Comparison of ENCODE assay signal across 8 mouse cellular contexts in genomic region chr7:80666198-80666915, GRCm38 (mm10). TPM values are rescaled to one million over a fixed set of nuclear protein-coding genes. Genes with fewer than 3 reads are reported as not detected.
DNase-seq lines count a peak whose midpoint lies in the region; ATAC-seq and TF ChIP-seq lines count a peak whose summit lies in the region.

No protein-coding gene starts in this region.

- peak overlapping the region; percentile 71 for H3K27ac ChIP-seq in intestine, embryonic 15.5 days
- peak overlapping the region; percentile 61 for H3K27ac ChIP-seq in liver, postnatal 0 days (ENCODE audit: low read depth)
- no peak overlapping the region for H3K27ac ChIP-seq in forebrain, embryonic 14.5 days (ENCODE audit: low read depth, low read length)
- no peak overlapping the region for H3K27ac ChIP-seq in midbrain, embryonic 13.5 days

- DNase-seq in embryo, embryonic 10.5 days (ENCODE audit: low spot score): peak; percentile 53
- no peak for DNase-seq in liver, postnatal 0 days
- DNase-seq in right cerebral cortex, adult 2 months (ENCODE audit: low spot score in 2 of 2): no peak
- DNase-seq in forebrain, embryonic 14.5 days (ENCODE audit: low spot score): no peak
- DNase-seq in adrenal gland, adult 8-10 months: no peak

- no peak for TF ChIP-seq CTCF in C2C12 (IDR thresholded peaks at IDR 0.05; ENCODE audit: control insufficient read depth, insufficient read depth, insufficient read length)
- TF ChIP-seq CTCF in liver, postnatal 0 days (IDR thresholded peaks at IDR 0.05; ENCODE audit: low read depth): no peak

- no peaks in the 10 kb centered on the region for H3K9me3 ChIP-seq in intestine, embryonic 15.5 days
- H3K9me3 ChIP-seq in liver, postnatal 0 days (ENCODE audit: low read length): no peaks in the 10 kb centered on the region
- no peaks in the 10 kb centered on the region for H3K9me3 ChIP-seq in forebrain, embryonic 14.5 days (replicated peaks; ENCODE audit: control insufficient read depth, low read length)
- H3K9me3 ChIP-seq in midbrain, embryonic 13.5 days: no peaks in the 10 kb centered on the region

- ATAC-seq in intestine, embryonic 15.5 days: peak; percentile 77
- ATAC-seq in liver, postnatal 0 days: no peak
- ATAC-seq in forebrain, embryonic 14.5 days: no peak
- no peak for ATAC-seq in midbrain, embryonic 13.5 days

- peaks cover 16% of the 10 kb centered on the region for H3K4me1 ChIP-seq in intestine, embryonic 15.5 days (replicated peaks)
- H3K4me1 ChIP-seq in liver, postnatal 0 days (ENCODE audit: insufficient read depth): peaks cover 21% of the 10 kb centered on the region
- no peaks in the 10 kb centered on the region; the same call in 1 of the 2 replicates for H3K4me1 ChIP-seq in forebrain, embryonic 14.5 days (ENCODE audit: control insufficient read depth, insufficient read depth, low read length)
- H3K4me1 ChIP-seq in midbrain, embryonic 13.5 days (replicated peaks): no peaks in the 10 kb centered on the region

- no peak overlapping the region for H3ac ChIP-seq in C2C12 (ENCODE audit: control insufficient read depth, insufficient read length, low read depth)

- no peak for TF ChIP-seq EP300 in liver, postnatal 0 days (IDR thresholded peaks at IDR 0.05; ENCODE audit: low read depth)

- no peaks in the 10 kb centered on the region for H3K36me3 ChIP-seq in C2C12 (ENCODE audit: control insufficient read depth, insufficient read depth)
- H3K36me3 ChIP-seq in intestine, embryonic 15.5 days: no peaks in the 10 kb centered on the region
- 0 out of 2 replicates have a peak, but pooled peaks cover 2% of the 10 kb centered on the region for H3K36me3 ChIP-seq in liver, postnatal 0 days (replicated peaks; ENCODE audit: insufficient read depth, low read length)
- no peaks in the 10 kb centered on the region for H3K36me3 ChIP-seq in forebrain, embryonic 14.5 days (ENCODE audit: control insufficient read depth, insufficient read depth, low read length)
- H3K36me3 ChIP-seq in midbrain, embryonic 13.5 days: no peaks in the 10 kb centered on the region

- H3K27me3 ChIP-seq in C2C12 (ENCODE audit: control insufficient read depth, insufficient read depth, insufficient read length): no peaks in the 10 kb centered on the region
- no peaks in the 10 kb centered on the region for H3K27me3 ChIP-seq in intestine, embryonic 15.5 days (replicated peaks)
- no peaks in the 10 kb centered on the region for H3K27me3 ChIP-seq in liver, postnatal 0 days (ENCODE audit: insufficient read depth, low read length)
- H3K27me3 ChIP-seq in forebrain, embryonic 14.5 days (replicated peaks; ENCODE audit: control insufficient read depth, insufficient read depth, low read length): no peaks in the 10 kb centered on the region
- H3K27me3 ChIP-seq in midbrain, embryonic 13.5 days: no peaks in the 10 kb centered on the region

- H3K79me3 ChIP-seq in C2C12 (ENCODE audit: low read depth): peaks cover 11% of the 10 kb centered on the region

- WGBS in intestine, embryonic 15.5 days: 39% methylated on average over 10 of the region's 10 CpGs
- WGBS in liver, postnatal 0 days (ENCODE audit: insufficient replicate concordance): 42% methylated on average over 10 of the region's 10 CpGs
- 83% methylated on average over 10 of the region's 10 CpGs for WGBS in forebrain, embryonic 14.5 days
- WGBS in midbrain, embryonic 13.5 days: 85% methylated on average over 10 of the region's 10 CpGs

- no peak overlapping the region for H3K4me3 ChIP-seq in C2C12 (ENCODE audit: insufficient read depth, poor library complexity, severe bottlenecking)
- H3K4me3 ChIP-seq in intestine, embryonic 15.5 days (replicated peaks): no peak overlapping the region
- H3K4me3 ChIP-seq in liver, postnatal 0 days (ENCODE audit: low read depth, low read length): no peak overlapping the region
- H3K4me3 ChIP-seq in forebrain, embryonic 14.5 days (ENCODE audit: low read depth, low read length): no peak overlapping the region
- H3K4me3 ChIP-seq in midbrain, embryonic 13.5 days (replicated peaks): no peak overlapping the region

- peaks cover 14% of the 10 kb centered on the region for H3K79me2 ChIP-seq in C2C12 (ENCODE audit: control insufficient read depth, insufficient read depth)

- no peak overlapping the region; the same call in 1 of the 2 replicates for H3K4me2 ChIP-seq in intestine, embryonic 15.5 days (replicated peaks)
- H3K4me2 ChIP-seq in liver, postnatal 0 days (ENCODE audit: low read depth, low read length): peak overlapping the region; percentile 51
- no peak overlapping the region for H3K4me2 ChIP-seq in forebrain, embryonic 14.5 days (ENCODE audit: low read length)
- no peak overlapping the region for H3K4me2 ChIP-seq in midbrain, embryonic 13.5 days (replicated peaks)

- H3K9ac ChIP-seq in intestine, embryonic 15.5 days: no peak overlapping the region
- H3K9ac ChIP-seq in liver, postnatal 0 days (replicated peaks): no peak overlapping the region
- no peak overlapping the region for H3K9ac ChIP-seq in forebrain, embryonic 14.5 days (ENCODE audit: low read length)
- no peak overlapping the region for H3K9ac ChIP-seq in midbrain, embryonic 13.5 days (replicated peaks)

TF ChIP-seq in C2C12, 6 proteins besides CTCF, POLR2A, EP300 and RAD21:
- no peak for TF ChIP-seq MYOG (IDR thresholded peaks at IDR 0.05; ENCODE audit: control insufficient read depth, extremely low read depth, insufficient read length)
- peak; percentile 30 for TF ChIP-seq CEBPB (IDR thresholded peaks at IDR 0.05; ENCODE audit: low read depth)
- no peak for TF ChIP-seq MAX (IDR thresholded peaks at IDR 0.05)

RNA-seq across cellular contexts. Expression of gene Crtc3, which starts 22.3 kb away (rescaled TPM):
- 6.4 TPM for polyA plus RNA-seq in C2C12 (2012; fragmentation: generic; extraction: Trizol)
- 15.5 and 15.8 TPM in 2 replicates for polyA plus RNA-seq in intestine, embryonic 15.5 days (2015; fragmentation: Nextera tagmentation; extraction: Ambion mirVana)
- polyA plus RNA-seq in liver, postnatal 0 days (2015; fragmentation: Nextera tagmentation; extraction: Ambion mirVana): 4.1 and 5.4 TPM in 2 replicates
- polyA plus RNA-seq in forebrain, embryonic 14.5 days (2014; fragmentation: Nextera tagmentation; extraction: Ambion mirVana): 7.9 and 10.6 TPM in 2 replicates
- total RNA-seq in adrenal gland, adult 8-10 months (2022): 10 to 100 TPM; 27.2 to 44.9 (median 35.5) TPM
- polyA plus RNA-seq in midbrain, embryonic 13.5 days (2015; fragmentation: Nextera tagmentation; extraction: Ambion mirVana): 12.4 and 13.1 TPM in 2 replicates

Comparison
In these comparisons a context has a peak if more than half of its experiments do, and no peak if none do; other contexts are left out.
1. H3K27ac ChIP-seq: peak in intestine, embryonic 15.5 days (single experiment) and liver, postnatal 0 days (single experiment); none in forebrain, embryonic 14.5 days (single experiment) and midbrain, embryonic 13.5 days (single experiment).